Mouse (Mus musculus): ENCODE data around the gene Tmem131. TPM values are rescaled to one million over a fixed set of nuclear protein-coding genes. Genes with fewer than 3 reads are reported as not detected.
"Not testable (repeated sequence)": the region's sequence is repeated elsewhere in the genome, so short reads cannot be mapped to it uniquely, and the experiment has no call there.

The Tmem131 gene
- polyA plus RNA-seq, 1 experiment from 2014 or later = 13.0 TPM

DNA sequence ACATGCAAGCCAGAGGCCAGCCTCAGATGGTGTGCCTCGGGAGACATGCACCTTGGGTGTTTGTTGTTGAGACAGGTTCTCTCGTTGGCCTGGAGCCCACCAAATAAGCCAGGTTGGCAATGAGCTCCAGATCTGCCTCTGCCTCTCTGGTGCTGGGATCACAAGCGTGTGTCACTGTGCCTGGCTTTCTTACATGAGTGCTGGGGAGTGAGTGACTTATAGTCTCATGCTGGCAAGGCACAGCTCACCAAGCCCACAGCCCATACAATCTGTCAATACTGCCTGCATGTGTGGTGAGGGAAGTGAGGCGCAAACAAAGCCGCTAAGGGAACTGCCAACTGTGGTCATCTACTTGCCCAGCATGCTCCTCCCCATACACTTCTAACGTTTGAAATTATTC is 39.0 kb downstream of the Tmem131 start:
- Histone ChIP-seq H3K36me3 (replicated peaks) (peaks cover 6% of the 10 kb centered on the region; the same call in 1 of the 2 replicates), H3K9me3 (no peaks in the 10 kb centered on the region), H3K27me3 (ENCODE audit: poor library complexity, severe bottlenecking) (no peaks in the 10 kb centered on the region), H3K4me3 (no peak overlapping the region), H3K27ac (no peak overlapping the region), H3K4me1 (peaks cover 10% of the 10 kb centered on the region; the same call in 1 of the 2 replicates)
- 77% methylated on average over 6 of the region's 6 CpGs for WGBS
- no peak for DNase-seq (ENCODE audit: extremely low spot score, low spot score)

- 74% methylated on average over 3 of the region's 3 CpGs for WGBS
- peaks cover 10% of the 10 kb centered on the region; the same call in 1 of the 2 replicates for H3K4me1 ChIP-seq
- H3K36me3 ChIP-seq (replicated peaks) = peaks cover 6% of the 10 kb centered on the region; the same call in 1 of the 2 replicates
- DNase-seq (ENCODE audit: extremely low spot score, low spot score) = no peak
- no peaks in the 10 kb centered on the region for H3K9me3 ChIP-seq
- no peak overlapping the region for H3K4me3 ChIP-seq
- H3K27me3 ChIP-seq (ENCODE audit: poor library complexity, severe bottlenecking) = no peaks in the 10 kb centered on the region
- H3K27ac ChIP-seq = no peak overlapping the region
These were observed 39.4 kb downstream of the Tmem131 start for GRCm38 (mm10) chr1:36904084-36904451.

GRCm38 (mm10) chr1:36903376-36904083 is 39.9 kb downstream of the Tmem131 start:
- no peak for DNase-seq (ENCODE audit: extremely low spot score, low spot score)
- Histone ChIP-seq H3K4me1 (peaks cover 12% of the 10 kb centered on the region; the same call in 1 of the 2 replicates), H3K4me3 (no peak overlapping the region), H3K9me3 (no peaks in the 10 kb centered on the region), H3K27me3 (ENCODE audit: poor library complexity, severe bottlenecking) (no peaks in the 10 kb centered on the region), H3K36me3 (replicated peaks) (peaks cover 6% of the 10 kb centered on the region; the same call in 1 of the 2 replicates), H3K27ac (no peak overlapping the region)
- 94% methylated on average over 15 of the region's 15 CpGs for WGBS

DNA sequence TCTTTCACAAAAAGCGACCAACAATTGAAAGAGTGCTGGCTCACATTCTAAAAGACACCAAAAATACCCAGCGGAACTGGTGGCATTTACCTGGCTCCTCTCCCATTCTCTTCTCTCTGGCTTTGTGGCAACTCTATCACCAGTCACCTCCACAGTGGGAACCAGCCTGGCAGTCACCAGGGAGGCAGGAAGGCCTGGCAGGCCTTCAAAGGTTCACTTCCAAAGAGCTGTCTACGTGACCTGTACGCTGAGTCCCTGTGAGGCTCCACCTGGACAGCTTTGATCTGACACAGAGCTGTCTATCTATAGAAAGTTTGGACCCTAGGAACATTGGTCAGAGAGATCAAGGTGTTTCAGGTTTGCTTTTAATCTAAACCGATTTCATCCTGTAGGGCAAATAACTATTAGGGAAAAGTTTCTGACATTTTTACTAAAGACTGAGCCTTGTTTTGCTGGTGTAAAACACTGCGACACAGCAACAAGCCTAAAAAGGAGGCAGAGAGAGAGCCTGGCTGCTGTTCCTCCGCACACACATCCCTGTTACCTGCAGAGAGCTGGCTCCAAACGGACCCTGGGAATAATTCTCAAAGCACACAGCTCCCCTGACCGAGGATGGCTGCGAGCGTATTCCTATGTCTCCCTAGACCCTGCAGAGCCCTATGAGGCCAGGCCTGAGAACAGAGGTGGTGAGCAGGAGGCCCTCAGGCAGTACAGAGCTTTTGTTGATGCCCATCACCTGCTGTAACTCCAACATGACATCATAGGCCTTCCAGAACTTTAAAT is 40.7 kb downstream of the Tmem131 start:
- no peak overlapping the region for H3K27ac ChIP-seq
- no peak overlapping the region for H3K4me3 ChIP-seq
- H3K27me3 ChIP-seq (ENCODE audit: poor library complexity, severe bottlenecking) = no peaks in the 10 kb centered on the region
- H3K36me3 ChIP-seq (replicated peaks) = peaks cover 6% of the 10 kb centered on the region; the same call in 1 of the 2 replicates
- no peaks in the 10 kb centered on the region for H3K9me3 ChIP-seq
- DNase-seq (ENCODE audit: extremely low spot score, low spot score) = no peak
- WGBS = 92% methylated on average over 11 of the region's 11 CpGs
- peaks cover 12% of the 10 kb centered on the region; the same call in 1 of the 2 replicates for H3K4me1 ChIP-seq

GRCm38 (mm10) chr1:36899622-36900021 is 43.8 kb downstream of the Tmem131 start:
- WGBS = 90% methylated on average over 2 of the region's 2 CpGs
- Histone ChIP-seq H3K36me3 (replicated peaks) (no peaks in the 10 kb centered on the region), H3K4me3 (no peak overlapping the region), H3K9me3 (no peaks in the 10 kb centered on the region), H3K27me3 (ENCODE audit: poor library complexity, severe bottlenecking) (no peaks in the 10 kb centered on the region), H3K27ac (no peak overlapping the region), H3K4me1 (peaks cover 10% of the 10 kb centered on the region; the same call in 1 of the 2 replicates)
- DNase-seq (ENCODE audit: extremely low spot score, low spot score) = no peak

GRCm38 (mm10) chr1:36896423-36896822 is 47.0 kb downstream of the Tmem131 start:
- H3K9me3 ChIP-seq = no peaks in the 10 kb centered on the region

DNA sequence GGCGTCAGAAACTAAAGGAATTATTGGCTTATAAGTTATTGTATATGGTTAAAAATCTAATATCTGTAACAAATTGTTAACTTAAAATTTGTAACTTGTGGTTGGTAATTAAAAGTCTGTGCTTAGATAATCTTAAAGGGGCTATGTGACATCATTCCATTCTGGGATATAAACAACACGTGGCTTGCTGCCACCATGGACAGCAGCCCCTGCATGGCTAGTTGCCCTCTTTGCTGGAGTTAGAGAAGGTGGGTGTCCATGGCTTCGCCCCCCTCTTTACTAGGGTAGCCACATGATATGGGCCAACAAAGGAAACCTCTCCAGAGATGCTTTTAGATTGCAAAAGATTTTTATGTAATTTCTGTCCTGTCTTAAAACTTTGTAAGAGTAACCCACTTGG is 48.0 kb downstream of the Tmem131 start:
- WGBS = 88% methylated on average over 3 of the region's 3 CpGs
- Histone ChIP-seq H3K4me3 (no peak overlapping the region), H3K9me3 (no peaks in the 10 kb centered on the region), H3K4me1 (peaks cover 7% of the 10 kb centered on the region), H3K27me3 (ENCODE audit: poor library complexity, severe bottlenecking) (no peaks in the 10 kb centered on the region), H3K27ac (no peak overlapping the region), H3K36me3 (replicated peaks) (no peaks in the 10 kb centered on the region)
- DNase-seq (ENCODE audit: extremely low spot score, low spot score) = no peak

More at GRCm38 (mm10) chr1:36896423-36896822, 47.0 kb downstream of the Tmem131 start:
- WGBS = 90% methylated on average over 4 of the region's 4 CpGs
- H3K4me1 ChIP-seq = peaks cover 4% of the 10 kb centered on the region; the same call in 1 of the 2 replicates
- DNase-seq (ENCODE audit: extremely low spot score, low spot score) = no peak
- no peaks in the 10 kb centered on the region for H3K27me3 ChIP-seq (ENCODE audit: poor library complexity, severe bottlenecking)
- no peak overlapping the region for H3K27ac ChIP-seq
- H3K4me3 ChIP-seq = no peak overlapping the region
- no peaks in the 10 kb centered on the region for H3K36me3 ChIP-seq (replicated peaks)

DNA sequence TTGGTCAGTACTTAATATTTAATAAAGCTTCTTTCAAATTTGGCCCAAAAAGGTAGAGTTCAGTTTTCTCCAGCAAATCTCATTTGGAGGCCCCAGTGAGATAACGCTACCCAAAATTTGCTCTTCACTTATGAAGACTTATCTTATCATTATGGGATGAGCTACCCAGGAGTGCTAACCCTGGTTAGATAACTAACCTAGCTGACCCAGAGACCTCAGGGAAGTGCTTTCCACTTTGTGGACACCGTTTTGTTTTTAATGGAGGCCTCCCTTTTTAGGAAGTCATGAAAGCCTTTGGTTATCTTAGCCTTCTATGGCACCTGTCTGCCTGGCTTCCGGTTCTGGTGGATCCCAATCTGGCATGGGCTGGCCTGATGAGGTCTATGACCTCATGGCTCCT is 49.3 kb downstream of the Tmem131 start:
- Histone ChIP-seq H3K27ac (no peak overlapping the region), H3K9me3 (no peaks in the 10 kb centered on the region), H3K4me3 (no peak overlapping the region), H3K27me3 (ENCODE audit: poor library complexity, severe bottlenecking) (no peaks in the 10 kb centered on the region), H3K4me1 (peaks cover 7% of the 10 kb centered on the region), H3K36me3 (replicated peaks) (no peaks in the 10 kb centered on the region)
- 95% methylated on average over 3 of the region's 3 CpGs for WGBS
- DNase-seq (ENCODE audit: extremely low spot score, low spot score) = no peak

GRCm38 (mm10) chr1:36893720-36894119 is 49.7 kb downstream of the Tmem131 start:
- 92% methylated on average over 5 of the region's 5 CpGs for WGBS
- not testable (repeated sequence) for H3K36me3 ChIP-seq (replicated peaks); H3K9me3 ChIP-seq; H3K27me3 ChIP-seq (ENCODE audit: poor library complexity, severe bottlenecking); DNase-seq (ENCODE audit: extremely low spot score, low spot score); H3K4me1 ChIP-seq; H3K27ac ChIP-seq; H3K4me3 ChIP-seq

DNA sequence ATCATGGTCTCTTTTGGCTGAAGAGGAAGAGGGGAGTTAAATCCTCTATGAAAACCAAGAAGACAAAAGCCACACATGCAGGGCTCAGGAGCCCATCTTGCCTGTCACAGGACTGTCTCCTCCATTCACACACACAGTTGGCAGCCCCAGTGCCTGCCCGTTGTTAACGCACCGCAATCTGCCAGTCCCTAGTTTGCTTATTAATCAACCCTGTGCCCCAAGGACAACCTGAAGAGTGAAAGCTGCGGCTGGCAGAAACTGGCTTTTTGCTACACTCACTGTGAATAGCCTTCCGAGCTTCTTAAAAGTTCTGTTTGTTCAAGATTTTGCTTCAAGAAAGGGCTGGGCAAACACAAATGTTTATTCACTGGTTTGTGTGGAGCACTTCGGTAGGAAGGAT is 50.3 kb downstream of the Tmem131 start:
- no peaks in the 10 kb centered on the region for H3K9me3 ChIP-seq
- no peak overlapping the region for H3K27ac ChIP-seq
- H3K36me3 ChIP-seq (replicated peaks) = peaks cover 8% of the 10 kb centered on the region; the same call in 1 of the 2 replicates
- H3K27me3 ChIP-seq (ENCODE audit: poor library complexity, severe bottlenecking) = no peaks in the 10 kb centered on the region
- H3K4me1 ChIP-seq = peaks cover 5% of the 10 kb centered on the region
- no peak overlapping the region for H3K4me3 ChIP-seq
- 88% methylated on average over 6 of the region's 6 CpGs for WGBS
- DNase-seq (ENCODE audit: extremely low spot score, low spot score) = no peak

GRCm38 (mm10) chr1:36892461-36892860 is 51.0 kb downstream of the Tmem131 start:
- peaks cover 5% of the 10 kb centered on the region for H3K4me1 ChIP-seq
- H3K4me3 ChIP-seq = no peak overlapping the region
- DNase-seq (ENCODE audit: extremely low spot score, low spot score) = no peak
- 82% methylated on average over 3 of the region's 3 CpGs for WGBS
- no peaks in the 10 kb centered on the region for H3K9me3 ChIP-seq
- H3K36me3 ChIP-seq (replicated peaks) = peaks cover 9% of the 10 kb centered on the region; the same call in 1 of the 2 replicates
- no peak overlapping the region for H3K27ac ChIP-seq
- H3K27me3 ChIP-seq (ENCODE audit: poor library complexity, severe bottlenecking) = no peaks in the 10 kb centered on the region

GRCm38 (mm10) chr1:36889016-36889415 is 54.5 kb downstream of the Tmem131 start:
- H3K4me1 ChIP-seq = peaks cover 30% of the 10 kb centered on the region
- no peak for DNase-seq (ENCODE audit: extremely low spot score, low spot score)
- H3K27me3 ChIP-seq (ENCODE audit: poor library complexity, severe bottlenecking) = no peaks in the 10 kb centered on the region
- WGBS = 95% methylated on average over 5 of the region's 5 CpGs
- H3K27ac ChIP-seq = no peak overlapping the region
- no peaks in the 10 kb centered on the region for H3K9me3 ChIP-seq
- peaks cover 20% of the 10 kb centered on the region for H3K36me3 ChIP-seq (replicated peaks)
- H3K4me3 ChIP-seq = no peak overlapping the region

- WGBS = 88% methylated on average over 3 of the region's 3 CpGs
- no peak overlapping the region for H3K27ac ChIP-seq
- H3K4me3 ChIP-seq = no peak overlapping the region
- DNase-seq (ENCODE audit: extremely low spot score, low spot score) = no peak
- H3K4me1 ChIP-seq = peaks cover 40% of the 10 kb centered on the region
- no peaks in the 10 kb centered on the region for H3K9me3 ChIP-seq
- peaks cover 20% of the 10 kb centered on the region for H3K36me3 ChIP-seq (replicated peaks)
- H3K27me3 ChIP-seq (ENCODE audit: poor library complexity, severe bottlenecking) = no peaks in the 10 kb centered on the region
These were observed 56.3 kb downstream of the Tmem131 start for GRCm38 (mm10) chr1:36887172-36887571.
